Mouse (Mus musculus) hindbrain, embryonic 14.5 days (tissue): ENCODE data around the gene Npr2. TPM values are rescaled to one million over a fixed set of nuclear protein-coding genes. Genes with fewer than 3 reads are reported as not detected.

Experiments used
- ATAC-seq: fragments of 200-750 bp; cut with Nextera tagmentation; 2 replicates; pipeline ENCODE4 v1.8.0; 2017; ENCODE audit warnings: moderate number of reproducible peaks, mild to moderate bottlenecking, moderate TSS enrichment, moderate library complexity; ENCODE audit not compliant: low FRiP score
- DNase-seq: peaks from one replicate; pipeline ENCODE4 v3.0.0-alpha.2; 2015; ENCODE audit warnings: low spot score
- H3K27ac ChIP-seq: fragments of 300-500 bp; sonication (generic); 2 replicates; pipeline ENCODE4 v1.5.1; 2014; ENCODE audit warnings: mild to moderate bottlenecking, moderate library complexity
- H3K27me3 ChIP-seq: fragments of 300-500 bp; sonication (generic); 2 replicates; pipeline ENCODE4 v1.6.1; 2014; ENCODE audit warnings: mild to moderate bottlenecking, low read length, mixed read lengths; ENCODE audit not compliant: control insufficient read depth, insufficient read depth
- H3K36me3 ChIP-seq: fragments of 300-500 bp; sonication (generic); replicated peaks from 2 replicates; pipeline ENCODE4 v1.6.1; 2014; ENCODE audit not compliant: control insufficient read depth, insufficient read depth
- H3K4me1 ChIP-seq: fragments of 300-500 bp; sonication (generic); replicated peaks from 2 replicates; pipeline ENCODE4 v1.6.1; 2014; ENCODE audit warnings: antibody characterized with exemption, low read length, mixed read lengths; ENCODE audit not compliant: control insufficient read depth, insufficient read depth
- H3K4me2 ChIP-seq: fragments of 300-500 bp; sonication (generic); replicated peaks from 2 replicates; pipeline ENCODE4 v1.6.1; 2014; ENCODE audit warnings: mild to moderate bottlenecking, moderate library complexity
- H3K4me3 ChIP-seq: fragments of 300-500 bp; sonication (generic); replicated peaks from 2 replicates; pipeline ENCODE4 v1.5.1; 2014; ENCODE audit warnings: mild to moderate bottlenecking, low read length
- H3K9ac ChIP-seq: fragments of 300-500 bp; sonication (generic); 2 replicates; pipeline ENCODE4 v1.6.1; 2014
- H3K9me3 ChIP-seq: fragments of 300-500 bp; sonication (generic); 2 replicates; pipeline ENCODE4 v1.6.1; 2016; ENCODE audit warnings: low read length; ENCODE audit not compliant: control insufficient read depth
- WGBS: fragments of 180-500 bp; shearing (Covaris S2); extraction: QIAGEN DNeasy Blood & Tissue Kit; methylation state at CpG from one replicate; pipeline ENCODE4 v1.1.7; 2014; 5-methylcytosine and 5-hydroxymethylcytosine counted together
- polyA plus RNA-seq: library from polyadenylated mRNA; unstranded; fragments of >200 nt; fragmentation: Nextera tagmentation; extraction: Ambion mirVana; gene quantifications from 2 replicates; pipeline ENCODE4 v1.2.1, GENCODE M21; 2014

The Npr2 gene
- polyA plus RNA-seq, 1 experiment from 2014 or later, result 13.3 TPM

GRCm38 (mm10) chr4:43678541-43678940 lies 46.8 kb downstream of the Npr2 start:
- Histone ChIP-seq H3K4me1 (no peaks in the 10 kb centered on the region), H3K36me3 (peaks cover 98% of the 10 kb centered on the region), H3K27me3 (no peaks in the 10 kb centered on the region), H3K4me3 (no peak overlapping the region), H3K27ac (no peak overlapping the region), H3K9me3 (no peaks in the 10 kb centered on the region), H3K4me2 (no peak overlapping the region), H3K9ac (no peak overlapping the region)
- DNase-seq, result no peak
- 93% methylated on average over 6 of the region's 6 CpGs for WGBS
- ATAC-seq, result no peak

- DNase-seq, result no peak
- WGBS, result 92% methylated on average over 7 of the region's 7 CpGs
- no peaks in the 10 kb centered on the region for H3K4me1 ChIP-seq
- no peak overlapping the region for H3K4me2 ChIP-seq
- peaks cover 100% of the 10 kb centered on the region for H3K36me3 ChIP-seq
- H3K27ac ChIP-seq, result no peak overlapping the region
- H3K9ac ChIP-seq, result no peak overlapping the region
- H3K4me3 ChIP-seq, result no peak overlapping the region
- H3K27me3 ChIP-seq, result no peaks in the 10 kb centered on the region
- no peak for ATAC-seq
- no peaks in the 10 kb centered on the region for H3K9me3 ChIP-seq
These were observed 47.8 kb downstream of the Npr2 start for GRCm38 (mm10) chr4:43679416-43680043.

DNA sequence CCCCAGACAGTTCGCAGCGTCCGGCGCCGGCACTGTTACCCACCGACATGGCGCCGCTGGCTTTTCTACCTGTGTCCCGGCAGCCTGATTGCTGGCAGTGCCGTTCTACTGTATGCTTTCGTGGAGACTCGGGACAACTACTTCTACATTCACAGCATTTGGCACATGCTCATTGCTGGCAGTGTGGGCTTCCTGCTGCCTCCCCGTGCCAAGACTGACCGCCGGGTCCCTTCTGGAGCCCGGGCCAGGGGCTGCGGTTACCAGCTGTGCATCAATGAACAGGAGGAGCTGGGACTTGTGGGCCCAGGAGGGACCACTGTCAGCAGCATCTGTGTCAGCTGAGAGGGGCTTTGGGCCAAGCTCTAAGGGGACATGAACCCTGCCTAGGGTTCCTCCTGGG lies 58.3 kb downstream of the Npr2 start:
- no peak for DNase-seq
- WGBS, result 94% methylated on average over 17 of the region's 17 CpGs
- no peaks in the 10 kb centered on the region for H3K4me1 ChIP-seq
- H3K4me2 ChIP-seq, result no peak overlapping the region
- no peak overlapping the region for H3K9ac ChIP-seq
- H3K27me3 ChIP-seq, result no peaks in the 10 kb centered on the region
- peaks cover 62% of the 10 kb centered on the region for H3K36me3 ChIP-seq
- no peak overlapping the region for H3K4me3 ChIP-seq
- no peak overlapping the region for H3K27ac ChIP-seq
- no peak for ATAC-seq
- no peaks in the 10 kb centered on the region for H3K9me3 ChIP-seq

GRCm38 (mm10) chr4:43691026-43691425 lies 59.3 kb downstream of the Npr2 start:
- H3K9ac ChIP-seq, result no peak overlapping the region
- H3K4me1 ChIP-seq, result no peaks in the 10 kb centered on the region
- no peak overlapping the region for H3K4me2 ChIP-seq
- H3K9me3 ChIP-seq, result no peaks in the 10 kb centered on the region
- no peak overlapping the region for H3K27ac ChIP-seq
- no peak for ATAC-seq
- no peak for DNase-seq
- no peak overlapping the region for H3K4me3 ChIP-seq
- no peaks in the 10 kb centered on the region for H3K27me3 ChIP-seq
- 90% methylated on average over 5 of the region's 5 CpGs for WGBS
- peaks cover 52% of the 10 kb centered on the region for H3K36me3 ChIP-seq

- H3K9me3 ChIP-seq, result no peaks in the 10 kb centered on the region
- no peak overlapping the region for H3K4me2 ChIP-seq
- ATAC-seq (no peak), DNase-seq (no peak)
- H3K36me3 ChIP-seq, result peaks cover 25% of the 10 kb centered on the region
- 75% methylated on average over 5 of the region's 5 CpGs for WGBS
- no peak overlapping the region for H3K4me3 ChIP-seq
- H3K4me1 ChIP-seq, result no peaks in the 10 kb centered on the region
- H3K9ac ChIP-seq, result no peak overlapping the region
- H3K27me3 ChIP-seq, result no peaks in the 10 kb centered on the region
- H3K27ac ChIP-seq, result no peak overlapping the region
These were observed 62.1 kb downstream of the Npr2 start for GRCm38 (mm10) chr4:43693806-43694241.

DNA sequence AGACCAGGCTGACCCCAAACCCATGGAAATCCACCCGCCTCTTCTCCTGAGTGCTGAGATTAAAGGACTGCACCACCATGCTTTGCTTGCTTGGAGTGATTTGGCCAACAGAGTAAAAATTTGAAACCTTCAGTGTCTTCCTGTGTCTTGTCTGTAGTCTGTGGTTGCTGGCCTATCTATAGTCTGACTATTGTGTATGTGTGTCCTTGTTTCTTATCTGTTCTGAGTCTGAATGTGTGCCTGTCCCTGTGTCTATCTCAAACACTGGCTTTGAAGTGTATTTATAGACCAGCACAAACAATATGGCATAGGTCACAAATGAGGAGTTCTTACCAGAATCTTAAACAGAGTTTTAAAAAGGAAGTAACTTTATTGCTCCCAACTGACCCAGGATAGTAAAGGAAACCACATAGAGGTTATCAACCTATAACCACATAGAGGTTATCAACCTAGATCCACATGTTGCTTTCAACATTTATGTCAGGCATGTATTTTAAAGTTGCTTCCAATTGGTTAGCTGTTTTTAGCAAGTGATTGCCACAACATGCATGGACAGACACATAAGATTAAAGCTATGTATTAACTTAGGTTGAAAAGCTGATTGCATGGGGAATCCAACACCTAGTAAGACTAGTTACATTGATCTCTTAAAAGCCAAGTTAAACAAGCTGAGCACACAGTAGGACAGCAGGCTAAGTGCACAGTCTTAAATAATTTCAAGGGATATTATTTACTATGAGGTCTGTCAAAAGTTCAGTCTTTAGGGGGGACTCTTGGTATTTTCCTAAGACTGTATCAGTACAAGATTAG lies 62.9 kb downstream of the Npr2 start:
- no peak for ATAC-seq

DNA sequence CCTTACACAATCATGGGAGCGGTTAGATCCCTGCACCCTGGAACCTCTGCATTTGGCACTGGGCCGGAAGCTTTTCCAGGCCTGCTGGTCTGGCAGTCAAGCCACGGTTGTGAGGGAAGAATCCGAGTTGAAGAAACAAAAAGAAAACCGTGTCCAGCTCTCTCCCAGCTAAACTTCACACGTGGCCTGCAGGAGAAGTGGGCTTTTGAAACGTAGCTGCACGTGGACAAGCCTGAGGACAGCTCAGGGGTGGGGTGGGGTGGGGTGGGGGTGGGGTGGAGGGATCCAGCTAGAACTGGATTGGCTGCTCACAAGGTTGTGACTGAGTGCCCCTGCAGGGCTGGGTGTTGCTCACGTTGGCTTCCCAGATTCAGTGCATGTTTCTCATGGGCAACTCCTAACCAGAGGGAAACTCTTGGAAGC lies 63.5 kb downstream of the Npr2 start:
- no peak overlapping the region for H3K4me2 ChIP-seq
- DNase-seq, result no peak
- no peak overlapping the region for H3K4me3 ChIP-seq
- H3K27ac ChIP-seq, result no peak overlapping the region
- H3K36me3 ChIP-seq, result peaks cover 10% of the 10 kb centered on the region
- H3K9me3 ChIP-seq, result no peaks in the 10 kb centered on the region
- no peaks in the 10 kb centered on the region for H3K4me1 ChIP-seq
- H3K27me3 ChIP-seq, result no peaks in the 10 kb centered on the region
- WGBS, result 30% methylated on average over 9 of the region's 9 CpGs
- H3K9ac ChIP-seq, result no peak overlapping the region
- ATAC-seq, result no peak

More for the DNA sequence above, 62.9 kb downstream of the Npr2 start:
- Histone ChIP-seq H3K27ac (no peak overlapping the region), H3K27me3 (no peaks in the 10 kb centered on the region), H3K4me1 (no peaks in the 10 kb centered on the region), H3K9me3 (no peaks in the 10 kb centered on the region), H3K36me3 (peaks cover 16% of the 10 kb centered on the region), H3K9ac (no peak overlapping the region), H3K4me3 (no peak overlapping the region), H3K4me2 (no peak overlapping the region)
- 94% methylated on average over 1 of the region's 1 CpGs for WGBS
- no peak for DNase-seq

GRCm38 (mm10) chr4:43696561-43696960 lies 64.8 kb downstream of the Npr2 start:
- no peak for ATAC-seq
- Histone ChIP-seq H3K4me2 (no peak overlapping the region), H3K27ac (no peak overlapping the region), H3K36me3 (0 out of 2 replicates have a peak, but pooled peaks cover 2% of the 10 kb centered on the region), H3K27me3 (no peaks in the 10 kb centered on the region), H3K9me3 (no peaks in the 10 kb centered on the region), H3K9ac (no peak overlapping the region), H3K4me1 (no peaks in the 10 kb centered on the region), H3K4me3 (no peak overlapping the region)
- DNase-seq, result no peak
- WGBS, result 81% methylated on average over 13 of the region's 13 CpGs

DNA sequence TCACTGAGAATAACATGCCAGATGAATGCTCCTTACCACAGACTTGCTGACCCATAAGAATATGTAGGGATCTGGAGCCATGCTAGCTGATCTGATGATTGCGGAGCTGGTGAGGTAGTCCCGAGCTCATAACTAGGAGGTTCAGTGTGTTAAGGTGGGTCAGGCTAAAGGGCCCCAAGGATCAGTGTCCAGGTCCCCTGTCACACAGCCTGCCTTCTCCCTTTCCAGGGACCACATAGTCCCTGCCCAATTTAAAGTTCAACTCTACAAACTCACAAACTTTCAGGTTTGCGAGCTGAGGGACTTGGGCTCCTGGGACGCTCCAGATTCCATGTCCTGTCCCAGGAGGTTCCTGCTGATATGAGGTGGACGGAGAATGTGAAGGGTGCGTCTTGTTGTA lies 69.0 kb downstream of the Npr2 start, which contains the start of gene Olfr70:
Gene Olfr70 (minus strand): TSS at position 101 of the 400 bp plus-strand sequence.
- Histone ChIP-seq H3K9ac (no peak within 1 kb of the TSS), H3K4me2 (no peak within 1 kb of the TSS), H3K4me3 (no peak within 1 kb of the TSS), H3K27ac (no peak within 1 kb of the TSS), H3K4me1 (no peaks in the 10 kb centered on the region), H3K27me3 (no peaks in the 10 kb centered on the region), H3K36me3 (no peaks in the 10 kb centered on the region), H3K9me3 (no peaks in the 10 kb centered on the region)
- ATAC-seq, result no peak
- no peak for DNase-seq
- 93% methylated on average over 6 of the region's 6 CpGs for WGBS
